Mouse (Mus musculus): ENCODE measurements around the gene Fbxo42. TPM values are rescaled to one million over a fixed set of nuclear protein-coding genes. Genes with fewer than 3 reads are reported as not detected.
"Not testable (repeated sequence)": the region's sequence is repeated elsewhere in the genome, so short reads cannot be mapped to it uniquely, and the experiment has no call there.

Fbxo42 gene
- total RNA-seq, 2 experiments from 2014 or later, result 23.7 to 24.5 TPM

DNA sequence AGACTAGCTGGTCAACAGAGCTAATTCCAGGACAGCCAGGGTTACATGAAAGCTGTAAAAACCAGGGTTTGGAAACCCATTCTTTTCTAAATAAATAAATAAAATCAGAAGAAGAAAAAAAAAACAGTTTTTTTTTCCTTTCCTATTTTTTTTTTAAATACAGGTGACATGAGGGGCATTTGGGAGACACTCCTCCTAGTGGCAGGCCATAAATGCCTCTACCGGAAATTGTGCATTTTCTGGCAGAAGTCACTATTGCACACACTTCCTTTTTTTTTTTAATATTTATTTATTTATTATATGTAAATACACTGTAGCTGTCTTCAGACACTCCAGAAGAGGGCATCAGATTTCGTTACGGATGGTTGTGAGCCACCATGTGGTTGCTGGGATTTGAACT, 10.0 kb upstream of the Fbxo42 start:
- not testable (repeated sequence) for DNase-seq

- DNase-seq, result no peak
Measured at GRCm38 (mm10) chr4:141138425-141139115, 9.1 kb upstream of the Fbxo42 start.

GRCm38 (mm10) chr4:141139116-141139970, 8.4 kb upstream of the Fbxo42 start, which contains the start of gene Szrd1:
Gene Szrd1, minus strand, starts transcription at chr4:141139775.
- DNase-seq, result peak; percentile 98 to 99

- not testable (repeated sequence) for DNase-seq
Measured at GRCm38 (mm10) chr4:141140354-141140753, 7.4 kb upstream of the Fbxo42 start.

- no peak for DNase-seq
Measured at GRCm38 (mm10) chr4:141140967-141141366, 6.7 kb upstream of the Fbxo42 start.

GRCm38 (mm10) chr4:141142285-141142811, 5.4 kb upstream of the Fbxo42 start:
- DNase-seq, result peak; percentile 73 to 77

- not testable (repeated sequence) for DNase-seq
Measured at GRCm38 (mm10) chr4:141145124-141145523, 2.6 kb upstream of the Fbxo42 start.

- DNase-seq, result no peak
Measured at GRCm38 (mm10) chr4:141146491-141147033, 1.2 kb upstream of the Fbxo42 start.

DNA sequence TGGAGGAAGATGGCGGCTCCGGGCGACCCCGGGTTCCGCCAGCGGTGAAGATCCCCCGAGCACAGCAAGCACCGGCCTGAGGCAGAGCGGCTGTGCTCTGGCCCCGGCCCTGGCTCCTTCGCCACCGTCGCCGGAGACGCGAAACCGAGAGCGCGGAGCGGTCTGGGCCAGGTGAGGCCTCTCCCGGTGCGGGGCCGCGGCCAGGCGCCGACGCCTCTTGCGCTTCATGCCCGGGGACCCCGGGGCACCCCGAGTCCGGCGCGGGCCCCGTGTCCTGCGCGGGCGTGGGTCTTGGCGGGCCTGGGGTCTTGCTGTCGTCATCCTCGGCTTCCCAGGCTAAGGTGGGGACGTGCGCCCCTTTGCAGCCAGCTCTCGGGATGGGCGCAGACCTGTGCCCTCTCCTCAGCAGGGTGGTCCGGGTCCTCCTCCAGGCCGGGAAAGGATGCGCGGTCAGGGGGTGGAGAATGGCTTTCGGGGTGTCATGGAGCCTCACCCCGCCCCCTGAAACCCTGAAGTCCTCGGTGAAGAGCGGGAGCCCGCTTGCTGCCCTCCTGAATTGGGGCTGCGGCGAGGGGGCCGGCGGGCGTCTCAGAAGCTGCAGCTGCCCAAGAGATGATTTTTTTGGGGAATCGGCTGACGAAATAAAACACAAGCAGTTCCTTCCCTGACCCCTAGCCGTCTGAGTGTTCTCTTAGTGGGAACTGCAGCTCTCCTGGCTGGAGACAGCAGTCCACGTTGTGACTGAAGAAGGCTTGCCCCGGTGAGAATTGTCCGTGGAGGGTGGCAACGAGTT, 492 bp downstream of the Fbxo42 start:
- DNase-seq, result peak in 1 of 2 experiments; percentile 26

- no peak for DNase-seq
Measured at GRCm38 (mm10) chr4:141149116-141149515, 1.4 kb downstream of the Fbxo42 start.

GRCm38 (mm10) chr4:141157485-141157884, 9.8 kb downstream of the Fbxo42 start:
- DNase-seq, result no peak

DNA sequence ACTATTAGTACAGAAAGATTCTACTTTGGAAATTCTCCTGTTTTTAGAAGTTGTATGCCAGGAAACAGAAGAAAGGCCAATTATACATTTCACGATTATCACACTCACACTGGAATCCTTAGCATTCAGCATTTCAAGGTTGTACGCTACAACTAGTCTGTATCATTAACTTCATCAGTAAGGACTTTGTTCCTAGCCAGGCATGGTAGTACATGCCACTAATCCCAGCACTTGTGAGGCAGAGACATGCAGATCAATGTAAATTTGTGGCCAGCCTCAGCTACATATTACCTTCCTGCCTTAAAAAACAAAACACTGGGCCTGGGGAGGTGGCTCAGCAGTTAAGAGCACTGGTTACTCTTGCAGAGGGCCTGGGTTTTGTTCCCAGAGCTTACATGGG, 10.9 kb downstream of the Fbxo42 start:
- DNase-seq, result no peak

- DNase-seq, result no peak
Measured at GRCm38 (mm10) chr4:141159093-141159492, 11.4 kb downstream of the Fbxo42 start.

GRCm38 (mm10) chr4:141159666-141160065, 12.0 kb downstream of the Fbxo42 start:
- DNase-seq, result no peak

DNA sequence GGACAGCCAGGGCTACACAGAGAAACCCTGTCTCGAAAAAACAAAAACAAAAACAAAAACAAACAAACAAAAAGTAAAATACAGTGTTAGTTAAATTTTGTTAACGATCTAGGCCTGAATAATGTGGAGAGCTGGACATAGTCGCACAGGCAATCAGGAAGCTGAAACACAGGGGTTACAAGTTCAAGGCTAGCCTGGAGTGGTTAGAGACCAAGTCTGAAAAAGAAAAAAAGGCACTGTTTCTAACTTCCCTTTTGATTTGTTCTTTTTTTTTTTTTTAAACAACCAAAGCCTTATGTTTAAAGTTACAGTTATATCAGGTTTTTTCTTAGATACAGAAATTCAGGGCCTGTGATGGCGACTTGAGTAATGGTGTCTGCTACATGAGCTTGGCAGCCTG, 12.5 kb downstream of the Fbxo42 start:
- DNase-seq, result no peak

DNA sequence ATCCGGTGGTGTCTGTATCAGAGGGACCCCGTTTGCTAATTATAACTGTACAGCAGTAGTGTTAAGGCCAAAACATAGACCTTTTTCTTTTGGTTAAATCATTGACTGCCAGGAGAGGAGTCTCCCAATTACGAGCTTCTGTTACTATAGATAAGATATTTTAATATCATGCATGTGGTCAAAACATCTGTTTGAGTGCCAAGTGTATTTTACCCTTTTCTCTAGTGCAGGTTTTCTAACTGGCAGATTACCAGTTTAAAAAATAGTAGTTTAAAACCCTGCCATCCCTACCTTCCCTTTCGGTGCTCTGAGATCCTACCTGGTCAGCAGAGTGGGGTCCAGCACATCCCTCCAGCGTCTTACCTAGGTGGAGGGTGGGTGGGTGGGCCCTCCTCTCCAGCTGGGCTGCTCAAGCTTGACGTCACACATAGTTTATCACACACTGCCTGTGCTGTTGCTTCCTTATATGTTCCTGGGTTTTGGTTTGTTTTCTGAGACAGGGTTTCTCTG, 14.0 kb downstream of the Fbxo42 start:
- no peak for DNase-seq

DNA sequence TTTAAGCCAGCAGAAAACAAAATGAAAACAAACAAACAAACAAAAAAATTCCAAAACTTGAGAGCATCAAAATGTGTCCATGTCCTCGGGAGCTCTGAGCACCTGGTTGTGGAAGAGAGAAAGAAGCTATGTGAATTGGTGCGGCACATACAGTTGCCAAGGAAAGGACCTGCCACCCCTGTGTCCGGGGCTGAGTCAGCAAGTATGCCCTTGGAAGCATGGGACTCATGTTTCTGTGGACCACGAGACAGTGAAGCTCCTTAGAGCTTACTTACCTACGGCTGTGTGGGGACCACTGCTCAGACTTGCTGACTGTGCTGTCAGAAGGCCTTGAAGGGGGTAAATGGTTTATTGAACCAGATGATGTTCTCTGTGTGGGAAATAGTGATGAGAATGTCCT, 16.0 kb downstream of the Fbxo42 start:
- DNase-seq, result no peak

DNA sequence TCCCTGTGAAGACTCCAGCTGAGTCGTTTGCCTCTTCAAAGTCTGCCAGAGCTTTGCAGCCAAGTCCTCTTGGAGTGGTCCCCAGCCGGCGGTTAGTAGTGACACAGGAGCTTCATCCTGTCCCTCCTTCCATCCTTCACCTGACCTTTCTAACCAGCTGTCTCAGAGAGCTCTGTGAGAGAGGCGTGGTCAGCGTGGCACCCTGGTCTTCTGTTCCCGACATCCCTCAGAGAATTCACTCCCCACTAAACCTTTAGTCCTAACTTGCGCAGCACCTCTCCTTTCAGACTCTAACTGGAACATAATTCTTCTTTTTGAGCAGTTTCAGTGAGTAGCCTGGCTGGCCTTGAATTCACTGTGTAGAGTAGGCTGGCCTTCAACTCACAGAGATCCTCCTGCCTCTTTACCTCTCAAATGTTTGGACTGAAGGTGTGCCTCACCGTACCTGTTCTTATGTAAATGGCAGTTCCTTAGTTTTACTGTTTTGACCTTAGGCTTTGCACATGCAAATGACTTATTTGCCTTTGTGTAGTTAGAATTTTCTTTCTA, 18.1 kb downstream of the Fbxo42 start:
- DNase-seq, result no peak

GRCm38 (mm10) chr4:141167156-141167555, 19.4 kb downstream of the Fbxo42 start:
- DNase-seq, result no peak

- no peak for DNase-seq
Measured at GRCm38 (mm10) chr4:141172121-141172520, 24.4 kb downstream of the Fbxo42 start.

DNA sequence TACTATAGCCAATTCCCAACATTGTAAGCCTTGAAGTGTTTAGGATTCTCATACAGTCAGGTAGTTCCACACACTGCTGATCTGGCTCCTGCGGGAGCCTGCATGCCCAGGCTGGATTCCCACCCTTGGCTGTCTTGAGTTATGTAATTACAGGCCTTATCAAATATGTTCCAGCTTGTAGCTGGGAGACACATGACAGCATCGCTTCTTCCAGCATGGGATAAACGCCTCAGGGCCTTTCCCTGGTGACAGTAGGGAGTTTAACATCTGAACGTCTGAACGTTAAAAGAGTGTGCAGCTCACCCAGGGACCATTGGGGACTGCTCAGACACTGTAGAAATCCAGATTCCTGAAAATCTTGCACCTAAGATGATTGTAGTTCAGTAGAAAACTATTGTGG, 28.1 kb downstream of the Fbxo42 start:
- DNase-seq, result peak in 1 of 2 experiments; percentile 9
